Mouse (Mus musculus): ENCODE data around the gene Rspo1. TPM values are rescaled to one million over a fixed set of nuclear protein-coding genes. Genes with fewer than 3 reads are reported as not detected.

Gene Rspo1
- total and polyA plus RNA-seq, 2 experiments from 2014 or later = 1.9 to 2.4 TPM

- no peak for DNase-seq
- H3K27ac ChIP-seq (ENCODE audit: low read depth, low read length) = no peak overlapping the region
- no peaks in the 10 kb centered on the region for H3K4me1 ChIP-seq (ENCODE audit: insufficient read depth)
- no peak for ATAC-seq
- no peak overlapping the region for H3K4me2 ChIP-seq (ENCODE audit: low read depth)
- no peak overlapping the region for H3K9ac ChIP-seq
- 66% methylated on average over 11 of the region's 11 CpGs for WGBS
- H3K4me3 ChIP-seq (ENCODE audit: low read depth, low read length) = no peak overlapping the region
- H3K36me3 ChIP-seq (ENCODE audit: insufficient read depth) = no peaks in the 10 kb centered on the region
- H3K27me3 ChIP-seq (ENCODE audit: insufficient read depth, low read length) = no peaks in the 10 kb centered on the region
- TF ChIP-seq CTCF (IDR thresholded peaks at IDR 0.05; ENCODE audit: low read depth) = no peak
- H3K9me3 ChIP-seq (ENCODE audit: low read length) = no peaks in the 10 kb centered on the region
Observed at GRCm38 (mm10) chr4:124962576-124962975, 23.7 kb upstream of the Rspo1 start.

- WGBS = 10% methylated on average over 8 of the region's 8 CpGs
- ATAC-seq = no peak
- Histone ChIP-seq H3K4me2 (ENCODE audit: low read depth) (no peak overlapping the region), H3K27ac (ENCODE audit: low read depth, low read length) (no peak overlapping the region), H3K9me3 (ENCODE audit: low read length) (no peaks in the 10 kb centered on the region), H3K9ac (no peak overlapping the region), H3K36me3 (ENCODE audit: insufficient read depth) (no peaks in the 10 kb centered on the region), H3K27me3 (ENCODE audit: insufficient read depth, low read length) (no peaks in the 10 kb centered on the region), H3K4me1 (ENCODE audit: insufficient read depth) (no peaks in the 10 kb centered on the region), H3K4me3 (ENCODE audit: low read depth, low read length) (no peak overlapping the region)
- DNase-seq = no peak
- TF ChIP-seq CTCF (IDR thresholded peaks at IDR 0.05; ENCODE audit: low read depth) = no peak
Observed at GRCm38 (mm10) chr4:124964912-124965599, 21.2 kb upstream of the Rspo1 start.

- no peak for DNase-seq
- H3K4me1 ChIP-seq (ENCODE audit: insufficient read depth) = peaks cover 5% of the 10 kb centered on the region; the same call in 1 of the 2 replicates
- H3K36me3 ChIP-seq (ENCODE audit: insufficient read depth) = no peaks in the 10 kb centered on the region
- no peak overlapping the region for H3K27ac ChIP-seq (ENCODE audit: low read depth, low read length)
- no peak overlapping the region for H3K9ac ChIP-seq
- WGBS = 24% methylated on average over 6 of the region's 6 CpGs
- no peak for ATAC-seq
- H3K4me3 ChIP-seq (ENCODE audit: low read depth, low read length) = no peak overlapping the region
- TF ChIP-seq CTCF (IDR thresholded peaks at IDR 0.05; ENCODE audit: low read depth) = no peak
- no peaks in the 10 kb centered on the region for H3K9me3 ChIP-seq (ENCODE audit: low read length)
- H3K4me2 ChIP-seq (ENCODE audit: low read depth) = no peak overlapping the region
- H3K27me3 ChIP-seq (ENCODE audit: insufficient read depth, low read length) = no peaks in the 10 kb centered on the region
Observed at GRCm38 (mm10) chr4:124968711-124969110, 17.5 kb upstream of the Rspo1 start.

- DNase-seq (no peak), ATAC-seq (no peak)
- 72% methylated on average over 7 of the region's 7 CpGs for WGBS
- Histone ChIP-seq H3K9me3 (ENCODE audit: low read length) (no peaks in the 10 kb centered on the region), H3K4me3 (ENCODE audit: low read depth, low read length) (no peak overlapping the region), H3K4me1 (ENCODE audit: insufficient read depth) (peaks cover 5% of the 10 kb centered on the region; the same call in 1 of the 2 replicates), H3K9ac (no peak overlapping the region), H3K27ac (ENCODE audit: low read depth, low read length) (no peak overlapping the region), H3K27me3 (ENCODE audit: insufficient read depth, low read length) (no peaks in the 10 kb centered on the region), H3K36me3 (ENCODE audit: insufficient read depth) (no peaks in the 10 kb centered on the region), H3K4me2 (ENCODE audit: low read depth) (no peak overlapping the region)
- no peak for TF ChIP-seq CTCF (IDR thresholded peaks at IDR 0.05; ENCODE audit: low read depth)
Observed at GRCm38 (mm10) chr4:124969219-124969848, 16.9 kb upstream of the Rspo1 start.

- H3K4me1 ChIP-seq (ENCODE audit: insufficient read depth) = peaks cover 5% of the 10 kb centered on the region; the same call in 1 of the 2 replicates
- TF ChIP-seq CTCF (IDR thresholded peaks at IDR 0.05; ENCODE audit: low read depth) = no peak
- 75% methylated on average over 11 of the region's 11 CpGs for WGBS
- DNase-seq (no peak), ATAC-seq (no peak)
- H3K4me3 ChIP-seq (ENCODE audit: low read depth, low read length) = no peak overlapping the region
- no peak overlapping the region for H3K4me2 ChIP-seq (ENCODE audit: low read depth)
- no peak overlapping the region for H3K9ac ChIP-seq
- H3K36me3 ChIP-seq (ENCODE audit: insufficient read depth) = no peaks in the 10 kb centered on the region
- H3K9me3 ChIP-seq (ENCODE audit: low read length) = no peaks in the 10 kb centered on the region
- H3K27ac ChIP-seq (ENCODE audit: low read depth, low read length) = no peak overlapping the region
- H3K27me3 ChIP-seq (ENCODE audit: insufficient read depth, low read length) = no peaks in the 10 kb centered on the region
Observed at GRCm38 (mm10) chr4:124970194-124970593, 16.0 kb upstream of the Rspo1 start.

GRCm38 (mm10) chr4:124970677-124971076 is 15.6 kb upstream of the Rspo1 start:
- ATAC-seq = peak; percentile 76
- no peaks in the 10 kb centered on the region for H3K36me3 ChIP-seq (ENCODE audit: insufficient read depth)
- H3K4me1 ChIP-seq (ENCODE audit: insufficient read depth) = peaks cover 5% of the 10 kb centered on the region; the same call in 1 of the 2 replicates
- no peak overlapping the region for H3K9ac ChIP-seq
- H3K9me3 ChIP-seq (ENCODE audit: low read length) = no peaks in the 10 kb centered on the region
- H3K27me3 ChIP-seq (ENCODE audit: insufficient read depth, low read length) = no peaks in the 10 kb centered on the region
- WGBS = 29% methylated on average over 5 of the region's 5 CpGs
- no peak for TF ChIP-seq CTCF (IDR thresholded peaks at IDR 0.05; ENCODE audit: low read depth)
- H3K4me3 ChIP-seq (ENCODE audit: low read depth, low read length) = no peak overlapping the region
- H3K27ac ChIP-seq (ENCODE audit: low read depth, low read length) = no peak overlapping the region; the same call in 1 of the 2 replicates
- no peak overlapping the region for H3K4me2 ChIP-seq (ENCODE audit: low read depth)
- peak; percentile 51 for DNase-seq

- WGBS = 86% methylated on average over 8 of the region's 8 CpGs
- no peak overlapping the region for H3K4me2 ChIP-seq (ENCODE audit: low read depth)
- DNase-seq = peak; percentile 12
- no peak overlapping the region for H3K4me3 ChIP-seq (ENCODE audit: low read depth, low read length)
- H3K27ac ChIP-seq (ENCODE audit: low read depth, low read length) = peak overlapping the region; percentile 45; the same call in 1 of the 2 replicates
- H3K9me3 ChIP-seq (ENCODE audit: low read length) = no peaks in the 10 kb centered on the region
- H3K4me1 ChIP-seq (ENCODE audit: insufficient read depth) = peaks cover 5% of the 10 kb centered on the region; the same call in 1 of the 2 replicates
- no peaks in the 10 kb centered on the region for H3K36me3 ChIP-seq (ENCODE audit: insufficient read depth)
- no peak for ATAC-seq
- H3K27me3 ChIP-seq (ENCODE audit: insufficient read depth, low read length) = no peaks in the 10 kb centered on the region
- no peak for TF ChIP-seq CTCF (IDR thresholded peaks at IDR 0.05; ENCODE audit: low read depth)
- H3K9ac ChIP-seq = no peak overlapping the region
Observed at GRCm38 (mm10) chr4:124971094-124971493, 15.1 kb upstream of the Rspo1 start.
